Mouse (Mus musculus) bone marrow macrophage, adult 2 months (primary cell): ENCODE measurements at regions not wholly inside any gene's neighbourhood (a gene's known extent, or its start where the extent isn't known, plus 50 kb on each side); places are given as distances from the start of the nearest gene placed in this dataset.

Source experiments
- H3K27ac ChIP-seq: 2 replicates; pipeline ENCODE4 v1.5.1; 2012; ENCODE audit warnings: low read depth, low read length; ENCODE audit not compliant: insufficient read depth
- H3K4me1 ChIP-seq: 2 replicates; pipeline ENCODE4 v1.6.1; 2012; ENCODE audit warnings: low read length; ENCODE audit not compliant: control insufficient read depth, insufficient read depth
- H3K4me3 ChIP-seq: 2 replicates; pipeline ENCODE4 v1.5.1; 2012; ENCODE audit warnings: mild to moderate bottlenecking, low read length, moderate library complexity; ENCODE audit not compliant: insufficient read depth
- CTCF ChIP-seq: IDR thresholded peaks from 2 replicates; pipeline ENCODE4 v1.5.1; 2012; ENCODE audit warnings: low read depth, mild to moderate bottlenecking, low read length, moderate library complexity
- POLR2A ChIP-seq: IDR thresholded peaks from 2 replicates; pipeline ENCODE4 v1.6.1; 2012; ENCODE audit warnings: mild to moderate bottlenecking, low read depth, low read length, borderline replicate concordance

DNA sequence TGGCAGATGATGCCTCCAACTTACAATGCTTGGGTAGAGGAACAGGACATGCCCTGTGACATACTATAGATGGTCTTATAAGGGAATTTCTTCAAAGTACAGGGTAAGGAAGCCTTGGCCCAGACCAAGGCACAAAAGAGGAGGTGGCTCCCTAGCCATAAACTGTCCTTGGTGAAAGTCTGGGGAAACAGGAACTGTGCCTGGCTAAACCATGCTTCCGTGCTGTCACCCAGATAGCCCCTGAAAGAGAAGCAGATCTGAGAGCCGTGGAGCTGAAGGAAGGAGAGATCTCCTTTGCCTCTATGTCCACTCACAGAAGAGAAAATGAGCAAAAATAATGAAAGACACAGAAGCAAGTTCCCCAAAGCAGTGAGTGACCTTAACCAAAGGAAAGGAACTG, 248.0 kb downstream of the Tcerg1l start:
- H3K27ac ChIP-seq = no peak overlapping the region
- no peak for TF ChIP-seq CTCF
- no peak for TF ChIP-seq POLR2A
- H3K4me1 ChIP-seq = no peaks in the 10 kb centered on the region
- H3K4me3 ChIP-seq = no peak overlapping the region

DNA sequence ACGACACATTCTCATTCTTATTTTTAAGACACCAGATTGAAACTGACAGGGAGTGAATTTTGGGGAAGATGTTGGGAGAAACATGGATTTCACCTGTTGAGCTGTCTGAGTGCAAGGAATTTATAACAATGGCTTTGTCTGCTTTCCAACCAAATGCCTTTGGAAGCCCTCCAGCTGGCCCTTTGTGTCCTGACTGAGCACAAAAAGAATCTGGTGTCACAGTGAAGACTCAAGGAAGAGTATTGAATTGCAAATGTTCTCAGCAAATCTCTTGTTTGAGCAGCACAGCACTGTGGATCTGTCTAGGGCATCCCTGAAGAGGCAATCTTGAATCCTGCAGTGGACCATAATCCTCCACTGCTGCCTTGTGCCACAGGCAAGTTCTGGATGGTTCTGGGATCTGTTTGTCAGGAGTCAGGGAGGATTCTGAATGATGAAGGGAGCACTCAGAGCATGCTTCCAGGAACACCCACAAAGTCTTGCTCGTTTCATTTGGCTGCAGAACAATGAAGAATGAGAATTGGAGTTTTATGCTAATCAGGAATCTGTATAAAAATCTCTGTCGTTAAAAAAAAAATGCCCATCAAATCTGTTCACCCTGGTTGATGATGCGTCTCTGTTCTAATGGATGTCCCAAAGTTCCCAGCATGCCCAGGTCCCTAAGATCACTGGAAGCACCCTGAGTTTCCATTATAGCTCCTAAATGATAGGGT, 243.9 kb downstream of the Tcerg1l start:
- Histone ChIP-seq H3K27ac (no peak overlapping the region), H3K4me1 (no peaks in the 10 kb centered on the region), H3K4me3 (no peak overlapping the region)
- TF ChIP-seq CTCF (no peak), POLR2A (no peak)
